Mouse (Mus musculus) heart, adult 2 months (tissue): ENCODE results near the gene Ypel3. TPM values are rescaled to one million over a fixed set of nuclear protein-coding genes. Genes with fewer than 3 reads are reported as not detected.

Experiments
- DNase-seq, 2 experiments: peaks; one replicate each; pipeline ENCODE4 v3.0.0; 2021
- H3K27ac ChIP-seq: fragments of 200-600 bp; 2 replicates; pipeline ENCODE4 v1.8.1; 2022
- H3K27me3 ChIP-seq: fragments of 200-500 bp; 2 replicates; pipeline ENCODE4 v1.6.1; 2012; ENCODE audit warnings: mild to moderate bottlenecking, low read length, inconsistent platforms, mixed read lengths; ENCODE audit not compliant: control insufficient read depth, insufficient read depth
- H3K36me3 ChIP-seq: fragments of 200-500 bp; 2 replicates; pipeline ENCODE4 v1.6.1; 2012; ENCODE audit warnings: low read length, inconsistent platforms; ENCODE audit not compliant: control insufficient read depth, insufficient read depth
- H3K4me1 ChIP-seq: fragments of 200-500 bp; 2 replicates; pipeline ENCODE4 v1.6.1; 2011; ENCODE audit warnings: low read length; ENCODE audit not compliant: control insufficient read depth, insufficient read depth
- H3K4me3 ChIP-seq: fragments of 200-600 bp; 2 replicates; pipeline ENCODE4 v1.8.1; 2022
- H3K79me2 ChIP-seq: fragments of 200-500 bp; replicated peaks from 2 replicates; pipeline ENCODE4 v1.6.1; 2012; ENCODE audit warnings: mild to moderate bottlenecking, inconsistent platforms, low read length, moderate library complexity, mixed read lengths; ENCODE audit not compliant: control insufficient read depth, insufficient read depth
- H3K9ac ChIP-seq: fragments of 200-500 bp; 2 replicates; pipeline ENCODE4 v1.6.1; 2012; ENCODE audit warnings: low read depth, mild to moderate bottlenecking, control low read depth, inconsistent platforms, low read length, mixed read lengths
- CTCF ChIP-seq: fragments of 200-600 bp; IDR thresholded peaks from 2 replicates; pipeline ENCODE4 v1.8.1; 2022; ENCODE audit warnings: antibody characterized with exemption, mild to moderate bottlenecking, moderate library complexity
- EP300 ChIP-seq: fragments of 200-500 bp; IDR thresholded peaks from 2 replicates; pipeline ENCODE4 v1.6.1; 2011; ENCODE audit warnings: low read depth, low read length, control low read depth; ENCODE audit not compliant: insufficient read depth
- POLR2A ChIP-seq: fragments of 200-500 bp; IDR thresholded peaks from 2 replicates; pipeline ENCODE4 v1.6.1; 2011; ENCODE audit warnings: mild to moderate bottlenecking, low read depth, low read length, control low read depth; ENCODE audit not compliant: insufficient read depth
- WGBS: fragments of 180-500 bp; shearing (Covaris S2); methylation state at CpG from one replicate; pipeline ENCODE4 v1.1.7; 2018; 5-methylcytosine and 5-hydroxymethylcytosine counted together
- intact Hi-C: fragments of 180-260 bp; cut with DNase I; formaldehyde crosslinking; loops from one replicate; pipeline ENCODE4 v1.15.1; 2025
- polyA plus RNA-seq: library from polyadenylated mRNA; depleted of rRNA; stranded (reverse); fragments of >200 nt; gene quantifications from 2 replicates; pipeline ENCODE4 v1.2.3, GENCODE M21; 2012
- total RNA-seq, 2 experiments: library from RNA; stranded (reverse); gene quantifications; 2 replicates each; pipeline ENCODE4 v1.2.3; 2021

Ypel3 gene
- total and polyA plus RNA-seq, 3 experiments, result 60.2 to 144 (median 89.9) TPM

DNA sequence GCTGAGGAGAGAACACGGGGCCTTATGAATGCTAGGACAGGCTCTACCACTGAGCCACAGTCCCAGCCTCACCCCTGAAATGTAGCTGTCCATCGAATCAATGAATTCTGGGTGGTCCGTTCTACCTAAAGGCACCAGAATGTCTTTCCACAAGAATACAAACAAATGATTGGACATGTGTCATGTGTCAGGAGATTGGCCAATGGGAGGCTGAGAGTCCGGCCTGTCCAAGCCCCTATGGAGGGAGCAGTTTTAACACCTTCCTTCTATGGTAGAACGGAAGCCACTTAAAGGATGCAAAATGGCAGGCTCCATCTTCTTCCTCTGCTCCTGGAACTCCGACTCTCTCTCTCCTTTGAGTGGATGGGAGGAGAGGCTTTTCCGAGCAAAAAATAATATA is 40.8 kb downstream of the Ypel3 start:
- no peaks in the 10 kb centered on the region for H3K27me3 ChIP-seq
- H3K27ac ChIP-seq, result no peak overlapping the region
- H3K36me3 ChIP-seq, result no peaks in the 10 kb centered on the region
- H3K9ac ChIP-seq, result no peak overlapping the region
- 81% methylated on average over 7 of the region's 7 CpGs for WGBS
- no peak for DNase-seq
- H3K79me2 ChIP-seq, result no peaks in the 10 kb centered on the region
- intact Hi-C loops, result no loop called here
- TF ChIP-seq CTCF (no peak), EP300 (no peak), POLR2A (no peak)
- no peak overlapping the region for H3K4me3 ChIP-seq
- H3K4me1 ChIP-seq, result peaks cover 6% of the 10 kb centered on the region

DNA sequence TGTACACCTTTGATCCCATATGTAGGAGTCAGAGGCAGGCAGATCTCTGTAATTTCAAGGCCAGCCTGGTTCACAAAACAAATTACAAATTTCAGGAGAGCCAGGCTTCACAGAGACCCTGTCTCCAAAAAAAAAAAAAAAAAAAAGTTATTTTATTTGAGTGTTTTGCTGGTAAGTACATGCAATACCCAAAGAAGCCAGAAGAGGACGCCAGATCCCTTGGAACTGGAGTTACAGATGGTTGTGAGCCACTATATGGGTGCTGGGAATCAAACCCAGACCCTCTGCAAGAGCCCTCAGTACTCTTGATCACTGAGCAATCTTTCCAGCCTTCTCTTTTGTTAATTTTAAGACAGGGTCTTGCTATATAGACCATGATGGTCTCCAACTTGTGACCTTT is 42.1 kb downstream of the Ypel3 start:
- no peak for DNase-seq
- TF ChIP-seq POLR2A, result no peak
- TF ChIP-seq CTCF, result peak; percentile 39
- H3K27ac ChIP-seq, result no peak overlapping the region
- H3K9ac ChIP-seq, result no peak overlapping the region
- intact Hi-C loops, result no loop called here
- H3K36me3 ChIP-seq, result no peaks in the 10 kb centered on the region
- 25% methylated on average over 1 of the region's 1 CpGs for WGBS
- H3K4me1 ChIP-seq, result peaks cover 6% of the 10 kb centered on the region
- H3K79me2 ChIP-seq, result no peaks in the 10 kb centered on the region
- H3K4me3 ChIP-seq, result no peak overlapping the region
- no peaks in the 10 kb centered on the region for H3K27me3 ChIP-seq

DNA sequence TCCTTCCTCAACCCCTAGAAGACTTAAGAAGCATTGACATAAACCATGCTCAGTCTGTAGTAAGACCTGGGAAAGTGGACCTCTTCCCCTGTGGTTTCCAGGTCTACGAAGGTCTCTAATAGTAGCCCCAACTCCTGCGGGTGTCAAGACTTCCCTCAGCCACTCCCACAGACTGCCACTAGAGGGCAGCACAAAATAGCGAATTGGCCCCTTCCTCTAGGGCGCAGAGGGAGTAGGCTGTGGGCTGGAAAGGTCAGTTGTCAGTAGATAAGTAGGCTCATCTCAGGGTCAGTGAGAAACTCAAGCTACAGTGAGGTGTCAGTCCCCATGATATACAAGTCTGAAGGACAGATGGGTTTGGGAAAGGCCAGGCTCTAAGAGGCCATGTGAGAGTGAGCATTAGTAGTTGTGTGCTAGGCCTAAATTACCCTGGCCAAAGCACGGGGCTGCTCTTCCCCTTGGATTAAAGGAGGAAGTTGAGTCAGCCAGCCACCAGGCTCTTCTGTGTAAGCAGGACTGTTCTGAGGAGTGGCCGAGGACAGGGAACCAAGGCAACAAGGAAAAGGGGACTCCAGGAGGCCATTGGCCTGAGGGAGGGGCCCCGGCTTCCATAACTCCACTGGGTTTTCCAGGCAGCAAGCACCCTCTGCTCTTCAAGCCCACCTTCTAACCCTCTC is 45.2 kb downstream of the Ypel3 start:
- intact Hi-C loops, result loop anchor here (2.0 to 5.0 kb wide), 3 partner anchors 23 to 140 kb away; no protein-coding TSS in a partner anchor
- TF ChIP-seq POLR2A, result peak; percentile 48; the same call in 1 of the 2 replicates
- peak; percentile 100 for TF ChIP-seq CTCF
- peak; percentile 83 for TF ChIP-seq EP300
- WGBS, result 24% methylated on average over 7 of the region's 7 CpGs
- H3K27ac ChIP-seq, result peak overlapping the region; percentile 81
- H3K79me2 ChIP-seq, result no peaks in the 10 kb centered on the region
- H3K36me3 ChIP-seq, result no peaks in the 10 kb centered on the region
- peaks cover 8% of the 10 kb centered on the region for H3K4me1 ChIP-seq
- DNase-seq, result peak; percentile 82 to 88
- H3K4me3 ChIP-seq, result no peak overlapping the region
- H3K27me3 ChIP-seq, result no peaks in the 10 kb centered on the region
- H3K9ac ChIP-seq, result peak overlapping the region; percentile 24

DNA sequence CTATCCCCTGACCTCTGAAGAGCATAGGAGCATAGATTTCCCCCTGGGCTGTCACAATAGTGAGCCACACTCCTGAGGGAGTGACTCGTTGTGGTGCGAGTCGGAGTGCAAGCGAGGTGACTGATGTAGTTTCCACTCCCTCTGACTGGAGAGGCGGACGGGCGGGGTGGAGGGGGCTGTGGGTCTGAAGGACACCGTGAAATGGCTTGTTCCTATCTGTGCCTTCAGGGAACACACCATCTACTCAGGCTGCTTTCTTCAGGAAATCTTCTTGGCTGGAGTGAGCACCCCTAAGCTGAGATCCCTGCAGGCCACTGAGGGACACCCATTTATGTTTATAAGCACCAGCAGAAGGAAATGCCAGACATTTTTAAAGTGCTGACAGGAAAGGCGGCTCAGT is 46.0 kb downstream of the Ypel3 start:
- no peaks in the 10 kb centered on the region for H3K36me3 ChIP-seq
- intact Hi-C loops, result loop anchor here (2.0 to 5.0 kb wide), 3 partner anchors 24 to 140 kb away; no protein-coding TSS in a partner anchor
- DNase-seq, result peak; percentile 45 to 59
- 20% methylated on average over 9 of the region's 9 CpGs for WGBS
- H3K27me3 ChIP-seq, result no peaks in the 10 kb centered on the region
- H3K4me1 ChIP-seq, result peaks cover 8% of the 10 kb centered on the region
- H3K79me2 ChIP-seq, result no peaks in the 10 kb centered on the region
- peak overlapping the region; percentile 51; the same call in 1 of the 2 replicates for H3K4me3 ChIP-seq
- peak overlapping the region; percentile 81 for H3K27ac ChIP-seq
- TF ChIP-seq POLR2A, result peak; percentile 42
- no peak for TF ChIP-seq EP300
- peak overlapping the region; percentile 24 for H3K9ac ChIP-seq

DNA sequence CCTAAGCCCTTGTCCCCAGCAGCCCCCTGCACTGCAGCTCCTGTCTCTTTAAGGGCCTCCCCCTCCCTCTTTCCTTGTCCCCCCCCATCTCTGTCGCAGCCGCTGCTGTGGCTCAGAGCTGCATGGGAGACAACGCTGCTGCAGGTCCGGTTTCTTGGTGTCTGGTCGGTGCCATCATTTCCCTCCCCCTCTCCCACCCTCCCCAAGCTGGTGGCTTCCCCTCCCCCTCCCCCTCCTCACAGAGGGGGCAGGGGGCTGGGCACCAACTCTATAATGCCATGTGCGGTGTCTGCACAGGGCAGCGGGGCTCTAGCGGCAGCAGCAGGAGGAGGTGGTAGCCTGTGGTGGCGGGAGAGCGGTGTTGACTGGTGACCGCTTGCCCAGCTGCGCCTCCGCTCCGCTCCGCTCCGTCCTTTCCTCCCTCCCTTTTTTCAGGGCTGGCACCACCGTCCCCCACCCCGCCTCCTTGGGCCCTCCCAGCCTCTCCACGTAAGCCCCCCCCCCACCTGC is 46.5 kb downstream of the Ypel3 start:
- no peaks in the 10 kb centered on the region for H3K27me3 ChIP-seq
- H3K79me2 ChIP-seq, result no peaks in the 10 kb centered on the region
- peak overlapping the region; percentile 51 for H3K4me3 ChIP-seq
- no peaks in the 10 kb centered on the region for H3K36me3 ChIP-seq
- peak overlapping the region; percentile 81 for H3K27ac ChIP-seq
- H3K9ac ChIP-seq, result peak overlapping the region; percentile 88
- peaks cover 8% of the 10 kb centered on the region for H3K4me1 ChIP-seq
- DNase-seq, result peak in 1 of 2 experiments; percentile 30
- WGBS, result 3% methylated on average over 16 of the region's 19 CpGs
- intact Hi-C loops, result loop anchor here (2.0 to 5.0 kb wide), 3 partner anchors 24 to 139 kb away; no protein-coding TSS in a partner anchor
- TF ChIP-seq CTCF (no peak), EP300 (no peak), POLR2A (no peak)

DNA sequence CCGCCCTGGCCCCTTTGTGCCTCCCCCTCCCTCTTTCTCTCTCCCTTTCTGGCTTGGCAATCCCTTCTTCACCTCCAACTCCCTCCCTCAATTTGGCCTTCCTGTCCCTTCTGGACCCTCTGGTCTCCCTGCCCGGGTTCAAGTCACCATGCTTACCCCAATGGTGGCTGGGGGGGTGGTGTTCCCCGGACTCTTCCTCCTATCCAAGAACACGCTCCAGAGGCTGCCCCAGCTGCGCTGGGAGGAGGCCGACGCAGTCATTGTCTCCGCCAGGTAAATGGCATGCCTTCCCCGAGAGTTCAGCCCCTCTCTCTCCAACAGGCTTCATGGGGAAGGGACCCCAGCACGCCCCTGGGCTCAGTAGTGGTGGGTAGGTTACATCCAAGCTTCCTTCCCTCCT is 47.2 kb downstream of the Ypel3 start:
- 0 out of 2 replicates have a peak overlapping the region, but pooled peaks have one; percentile 8 for H3K9ac ChIP-seq
- no peak overlapping the region for H3K4me3 ChIP-seq
- H3K79me2 ChIP-seq, result no peaks in the 10 kb centered on the region
- intact Hi-C loops, result loop anchor here (2.0 to 5.0 kb wide), 3 partner anchors 25 to 138 kb away; no protein-coding TSS in a partner anchor
- TF ChIP-seq POLR2A (no peak), EP300 (no peak), CTCF (no peak)
- WGBS, result 33% methylated on average over 10 of the region's 10 CpGs
- no peak for DNase-seq
- no peaks in the 10 kb centered on the region for H3K36me3 ChIP-seq
- peaks cover 8% of the 10 kb centered on the region for H3K4me1 ChIP-seq
- no peak overlapping the region for H3K27ac ChIP-seq
- no peaks in the 10 kb centered on the region for H3K27me3 ChIP-seq
